Mouse (Mus musculus) lung, postnatal 0 days (tissue): Measurements from ENCODE around the gene Creld1.

Source experiments
- CTCF ChIP-seq: IDR thresholded peaks from 2 replicates; pipeline ENCODE4 v1.5.1; 2016; ENCODE audit warnings: antibody characterized with exemption, mild to moderate bottlenecking
- EP300 ChIP-seq: IDR thresholded peaks from 2 replicates; pipeline ENCODE4 v1.6.1; 2016; ENCODE audit warnings: antibody characterized with exemption, mild to moderate bottlenecking, control low read depth

DNA sequence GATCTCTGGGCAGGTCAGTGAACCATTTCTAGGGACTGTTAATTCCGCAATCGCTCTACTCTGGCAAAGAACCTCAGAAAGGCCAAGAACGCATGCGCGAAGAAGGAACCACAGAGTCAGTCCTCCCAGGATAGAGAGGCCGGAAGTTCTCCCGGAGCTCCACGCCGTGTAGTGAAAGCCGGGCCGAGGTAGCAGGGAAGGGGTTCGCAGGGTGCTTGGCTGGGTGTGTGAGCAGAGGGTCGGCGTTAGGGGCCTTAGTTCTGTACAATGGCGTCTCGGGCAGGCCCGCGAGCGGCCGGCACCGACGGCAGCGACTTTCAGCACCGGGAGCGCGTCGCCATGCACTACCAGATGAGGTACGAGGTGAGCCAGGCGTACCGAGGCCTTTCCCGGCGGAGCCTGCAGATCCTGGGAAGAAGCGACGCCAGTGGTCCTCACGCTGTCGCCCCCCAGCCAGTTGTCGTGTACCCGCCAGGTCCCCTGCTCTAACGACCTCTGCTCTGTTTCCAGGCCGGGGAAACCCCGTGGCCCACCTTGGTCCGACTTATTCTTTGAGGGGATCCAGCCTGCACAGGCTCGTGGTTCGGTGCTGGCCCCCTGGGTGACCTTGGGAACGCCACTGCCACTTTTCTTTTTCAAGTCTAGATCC, 40.5 kb upstream of the Creld1 start, which contains the start of gene Jagn1:
- no peak for TF ChIP-seq CTCF
- no peak for TF ChIP-seq EP300
